Mouse (Mus musculus) hindlimb bud, embryonic 11.5 days (tissue): Measurements from ENCODE around the gene Hs3st1.

ENCODE experiments used
- DNase-seq: peaks from one replicate; pipeline ENCODE4 v3.0.0-alpha.2; 2012; ENCODE audit warnings: low read depth, low spot score; ENCODE audit errors: extremely low spot score

The Hs3st1 gene

DNA sequence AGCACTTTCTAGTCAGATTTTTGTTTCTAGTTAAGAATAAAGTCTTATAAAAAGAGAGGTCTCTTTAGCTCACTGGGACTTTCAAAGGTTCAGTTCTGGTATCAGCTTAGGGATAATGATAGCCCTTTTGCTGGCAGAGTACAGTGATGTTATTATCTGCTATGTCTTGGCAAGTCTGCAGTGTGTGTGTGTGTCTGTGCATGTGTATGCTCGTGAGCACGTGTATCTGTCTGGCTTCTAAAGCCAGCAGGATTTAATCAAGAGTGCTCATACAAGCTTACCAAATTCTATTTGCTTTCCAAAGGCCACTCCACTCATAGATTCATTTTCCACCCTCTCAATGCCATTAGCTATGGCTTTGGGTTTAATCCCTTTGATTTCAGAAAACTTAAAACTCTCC is 160.5 kb downstream of the Hs3st1 start:
- no peak for DNase-seq
